Mouse (Mus musculus): ENCODE data around the gene Tmem40. TPM values are rescaled to one million over a fixed set of nuclear protein-coding genes. Genes with fewer than 3 reads are reported as not detected.

Gene Tmem40
- polyA plus RNA-seq, 1 experiment, result 1.6 TPM

GRCm38 (mm10) chr6:115770852-115771251 is 8.6 kb upstream of the Tmem40 start:
- no peak overlapping the region for H3K4me3 ChIP-seq (ENCODE audit: insufficient read depth, low read length)
- H3K4me1 ChIP-seq (ENCODE audit: control insufficient read depth, insufficient read depth, low read length), result peaks cover 9% of the 10 kb centered on the region; the same call in 1 of the 2 replicates
- TF ChIP-seq POLR2A (IDR thresholded peaks at IDR 0.05; ENCODE audit: low read depth, low read length), result no peak
- TF ChIP-seq CTCF (IDR thresholded peaks at IDR 0.05; ENCODE audit: borderline replicate concordance, insufficient read depth, low read length), result no peak
- no peak overlapping the region for H3K27ac ChIP-seq (ENCODE audit: insufficient read depth, low read length)

- Histone ChIP-seq H3K4me1 (ENCODE audit: control insufficient read depth, insufficient read depth, low read length) (peaks cover 5% of the 10 kb centered on the region; the same call in 1 of the 2 replicates), H3K4me3 (ENCODE audit: insufficient read depth, low read length) (no peak overlapping the region), H3K27ac (ENCODE audit: insufficient read depth, low read length) (no peak overlapping the region)
- TF ChIP-seq CTCF (IDR thresholded peaks at IDR 0.05; ENCODE audit: borderline replicate concordance, insufficient read depth, low read length) (no peak), POLR2A (IDR thresholded peaks at IDR 0.05; ENCODE audit: low read depth, low read length) (no peak)
Observed at GRCm38 (mm10) chr6:115770059-115770670, 8.0 kb upstream of the Tmem40 start.

- Histone ChIP-seq H3K27ac (ENCODE audit: insufficient read depth, low read length) (no peak overlapping the region), H3K4me1 (ENCODE audit: control insufficient read depth, insufficient read depth, low read length) (peaks cover 5% of the 10 kb centered on the region; the same call in 1 of the 2 replicates), H3K4me3 (ENCODE audit: insufficient read depth, low read length) (no peak overlapping the region)
- TF ChIP-seq POLR2A (IDR thresholded peaks at IDR 0.05; ENCODE audit: low read depth, low read length) (no peak), CTCF (IDR thresholded peaks at IDR 0.05; ENCODE audit: borderline replicate concordance, insufficient read depth, low read length) (no peak)
Observed at GRCm38 (mm10) chr6:115768207-115768606, 6.0 kb upstream of the Tmem40 start.

GRCm38 (mm10) chr6:115767357-115767756 is 5.1 kb upstream of the Tmem40 start:
- Histone ChIP-seq H3K4me3 (ENCODE audit: insufficient read depth, low read length) (no peak overlapping the region), H3K4me1 (ENCODE audit: control insufficient read depth, insufficient read depth, low read length) (peaks cover 8% of the 10 kb centered on the region), H3K27ac (ENCODE audit: insufficient read depth, low read length) (no peak overlapping the region)
- TF ChIP-seq POLR2A (IDR thresholded peaks at IDR 0.05; ENCODE audit: low read depth, low read length) (no peak), CTCF (IDR thresholded peaks at IDR 0.05; ENCODE audit: borderline replicate concordance, insufficient read depth, low read length) (no peak)

GRCm38 (mm10) chr6:115764179-115764578 is 2.0 kb upstream of the Tmem40 start:
- Histone ChIP-seq H3K4me1 (ENCODE audit: control insufficient read depth, insufficient read depth, low read length) (peaks cover 14% of the 10 kb centered on the region), H3K27ac (ENCODE audit: insufficient read depth, low read length) (no peak overlapping the region), H3K4me3 (ENCODE audit: insufficient read depth, low read length) (no peak overlapping the region)
- no peak for TF ChIP-seq CTCF (IDR thresholded peaks at IDR 0.05; ENCODE audit: borderline replicate concordance, insufficient read depth, low read length)
- TF ChIP-seq POLR2A (IDR thresholded peaks at IDR 0.05; ENCODE audit: low read depth, low read length), result no peak

GRCm38 (mm10) chr6:115760982-115761381 is 1.2 kb downstream of the Tmem40 start:
- H3K27ac ChIP-seq (ENCODE audit: insufficient read depth, low read length), result no peak overlapping the region

GRCm38 (mm10) chr6:115760137-115760536 is 2.1 kb downstream of the Tmem40 start:
- H3K27ac ChIP-seq (ENCODE audit: insufficient read depth, low read length), result no peak overlapping the region
- peaks cover 8% of the 10 kb centered on the region for H3K4me1 ChIP-seq (ENCODE audit: control insufficient read depth, insufficient read depth, low read length)
- no peak overlapping the region for H3K4me3 ChIP-seq (ENCODE audit: insufficient read depth, low read length)
- TF ChIP-seq POLR2A (IDR thresholded peaks at IDR 0.05; ENCODE audit: low read depth, low read length) (no peak), CTCF (IDR thresholded peaks at IDR 0.05; ENCODE audit: borderline replicate concordance, insufficient read depth, low read length) (no peak)

More at GRCm38 (mm10) chr6:115760982-115761381, 1.2 kb downstream of the Tmem40 start:
- Histone ChIP-seq H3K4me1 (ENCODE audit: control insufficient read depth, insufficient read depth, low read length) (peaks cover 8% of the 10 kb centered on the region), H3K4me3 (ENCODE audit: insufficient read depth, low read length) (no peak overlapping the region)
- TF ChIP-seq CTCF (IDR thresholded peaks at IDR 0.05; ENCODE audit: borderline replicate concordance, insufficient read depth, low read length) (no peak), POLR2A (IDR thresholded peaks at IDR 0.05; ENCODE audit: low read depth, low read length) (no peak)

GRCm38 (mm10) chr6:115759461-115759860 is 2.7 kb downstream of the Tmem40 start:
- Histone ChIP-seq H3K27ac (ENCODE audit: insufficient read depth, low read length) (no peak overlapping the region), H3K4me3 (ENCODE audit: insufficient read depth, low read length) (no peak overlapping the region), H3K4me1 (ENCODE audit: control insufficient read depth, insufficient read depth, low read length) (peaks cover 8% of the 10 kb centered on the region)
- TF ChIP-seq CTCF (IDR thresholded peaks at IDR 0.05; ENCODE audit: borderline replicate concordance, insufficient read depth, low read length) (no peak), POLR2A (IDR thresholded peaks at IDR 0.05; ENCODE audit: low read depth, low read length) (no peak)

GRCm38 (mm10) chr6:115758981-115759435 is 3.2 kb downstream of the Tmem40 start:
- Histone ChIP-seq H3K4me1 (ENCODE audit: control insufficient read depth, insufficient read depth, low read length) (peaks cover 8% of the 10 kb centered on the region), H3K27ac (ENCODE audit: insufficient read depth, low read length) (no peak overlapping the region), H3K4me3 (ENCODE audit: insufficient read depth, low read length) (no peak overlapping the region)
- TF ChIP-seq POLR2A (IDR thresholded peaks at IDR 0.05; ENCODE audit: low read depth, low read length) (no peak), CTCF (IDR thresholded peaks at IDR 0.05; ENCODE audit: borderline replicate concordance, insufficient read depth, low read length) (no peak)

- no peaks in the 10 kb centered on the region for H3K4me1 ChIP-seq (ENCODE audit: control insufficient read depth, insufficient read depth, low read length)
- H3K27ac ChIP-seq (ENCODE audit: insufficient read depth, low read length), result no peak overlapping the region
- H3K4me3 ChIP-seq (ENCODE audit: insufficient read depth, low read length), result no peak overlapping the region
- TF ChIP-seq CTCF (IDR thresholded peaks at IDR 0.05; ENCODE audit: borderline replicate concordance, insufficient read depth, low read length) (no peak), POLR2A (IDR thresholded peaks at IDR 0.05; ENCODE audit: low read depth, low read length) (no peak)
Observed at GRCm38 (mm10) chr6:115755536-115755935, 6.7 kb downstream of the Tmem40 start.
